9 mouse cellular contexts compared by ENCODE assay signal in the genomic region with DNA sequence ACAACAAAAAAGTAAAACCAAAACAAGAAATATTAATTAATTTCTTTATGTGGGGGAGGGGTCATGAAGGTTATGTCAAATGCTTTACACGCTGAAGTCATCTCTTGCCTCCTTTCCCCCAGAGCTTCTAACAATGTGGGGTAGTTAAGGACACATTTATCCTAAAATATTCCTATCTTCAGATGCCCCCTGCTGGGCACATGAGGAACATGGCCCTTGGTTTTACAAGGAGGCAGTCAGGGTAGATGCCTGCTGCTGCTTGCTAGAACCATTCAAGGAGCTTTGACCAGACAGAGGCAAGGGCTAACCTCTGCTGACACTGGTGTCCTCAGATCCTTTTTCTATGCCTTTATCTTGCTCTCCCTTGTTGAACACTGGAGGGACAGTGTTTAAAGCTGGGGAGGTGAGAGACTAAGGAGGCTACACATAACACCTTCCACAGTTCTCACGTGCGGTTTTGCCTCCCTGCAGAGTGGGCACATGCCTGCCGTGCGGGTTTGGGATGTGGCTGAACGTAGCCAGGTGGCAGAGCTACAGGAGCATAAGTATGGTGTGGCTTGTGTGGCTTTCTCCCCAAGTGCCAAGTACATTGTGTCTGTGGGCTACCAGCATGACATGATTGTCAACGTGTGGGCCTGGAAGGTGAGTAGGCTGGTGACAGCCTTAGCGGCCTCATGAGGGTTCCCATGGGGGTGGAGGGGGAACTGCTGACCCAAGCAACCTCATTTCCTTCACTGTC. TPM values are rescaled to one million over a fixed set of nuclear protein-coding genes. Genes with fewer than 3 reads are reported as not detected.
DNase-seq lines count a peak whose midpoint lies in the region; ATAC-seq and TF ChIP-seq lines count a peak whose summit lies in the region.
"Had no signal": no experiment of that assay in that cellular context is flagged by ENCODE, and none has a peak within 500 bp of the region (broad histone marks: within the 10 kb centered on the region; RNA-seq: fewer than 3 reads in every experiment).

No protein-coding gene starts in this region.

- no peaks in the 10 kb centered on the region for H3K27me3 ChIP-seq in embryonic facial prominence, embryonic 14.5 days (replicated peaks; ENCODE audit: control insufficient read depth, insufficient read depth, low read length)
- no peaks in the 10 kb centered on the region for H3K27me3 ChIP-seq in midbrain, embryonic 14.5 days (ENCODE audit: control insufficient read depth, insufficient read depth, low read length)
- H3K27me3 ChIP-seq: neural tube, embryonic 12.5 days had no signal

- no peak overlapping the region for H3K4me2 ChIP-seq in embryonic facial prominence, embryonic 14.5 days (ENCODE audit: low read depth, low read length)
- H3K4me2 ChIP-seq in midbrain, embryonic 14.5 days (ENCODE audit: low read length), result no peak overlapping the region
- H3K4me2 ChIP-seq: neural tube, embryonic 12.5 days had no signal

- no peak overlapping the region for H3K4me3 ChIP-seq in bone marrow, adult 2 months (replicated peaks; ENCODE audit: control insufficient read depth, low read depth, low read length)
- no peak overlapping the region for H3K4me3 ChIP-seq in embryonic facial prominence, embryonic 14.5 days (ENCODE audit: low read depth, low read length)
- no peak overlapping the region for H3K4me3 ChIP-seq in midbrain, embryonic 14.5 days (replicated peaks; ENCODE audit: low read depth, low read length)
- H3K4me3 ChIP-seq: neural tube, embryonic 12.5 days had no signal

- peaks cover 33% of the 10 kb centered on the region for H3K36me3 ChIP-seq in embryonic facial prominence, embryonic 14.5 days (ENCODE audit: control insufficient read depth, insufficient read depth, low read length)
- H3K36me3 ChIP-seq in midbrain, embryonic 14.5 days (ENCODE audit: control insufficient read depth, insufficient read depth, low read length), result peaks cover 27% of the 10 kb centered on the region

- no peaks in the 10 kb centered on the region; the same call in 1 of the 2 replicates for H3K4me1 ChIP-seq in bone marrow, adult 2 months (ENCODE audit: control insufficient read depth, insufficient read depth, low read length)
- H3K4me1 ChIP-seq in embryonic facial prominence, embryonic 14.5 days (ENCODE audit: control insufficient read depth, insufficient read depth, low read length), result no peaks in the 10 kb centered on the region
- H3K4me1 ChIP-seq in midbrain, embryonic 14.5 days (ENCODE audit: control insufficient read depth, insufficient read depth, low read length), result no peaks in the 10 kb centered on the region
- H3K4me1 ChIP-seq: neural tube, embryonic 12.5 days had no signal

- 0 out of 2 replicates have a peak, but pooled peaks have one; percentile 22 for ATAC-seq in embryonic facial prominence, embryonic 14.5 days (ENCODE audit: low read depth)
- ATAC-seq in midbrain, embryonic 14.5 days (ENCODE audit: low FRiP score, low TSS enrichment), result no peak

- DNase-seq in urinary bladder, adult 18-20 months (ENCODE audit: low spot score in 2 of 2), result peak; percentile 23 to 39
- no peak for DNase-seq in urinary bladder, adult 2 months (ENCODE audit: low spot score)
- peak; percentile 83 for DNase-seq in embryonic facial prominence, embryonic 14.5 days (ENCODE audit: low spot score)
- peak; percentile 71 for DNase-seq in heart, postnatal 4 days
- peak; percentile 67 to 72 for DNase-seq in left cerebral cortex, adult 18-20 months (ENCODE audit: low spot score in 2 of 2)
- peak; percentile 84 for DNase-seq in midbrain, embryonic 14.5 days
- peak; percentile 33 to 36 for DNase-seq in thymus, postnatal 36 days

- no peaks in the 10 kb centered on the region for H3K9me3 ChIP-seq in embryonic facial prominence, embryonic 14.5 days (ENCODE audit: control insufficient read depth, low read length)
- no peaks in the 10 kb centered on the region for H3K9me3 ChIP-seq in midbrain, embryonic 14.5 days (ENCODE audit: control insufficient read depth, low read length)
- H3K9me3 ChIP-seq: neural tube, embryonic 12.5 days had no signal

- no peak for TF ChIP-seq POLR2A in bone marrow, adult 2 months (IDR thresholded peaks at IDR 0.05; ENCODE audit: borderline replicate concordance, control insufficient read depth, low read depth, low read length)

- TF ChIP-seq CTCF in bone marrow, adult 2 months (IDR thresholded peaks at IDR 0.05; ENCODE audit: control insufficient read depth, insufficient read depth, low read length), result peak; percentile 44

- no peak overlapping the region for H3K9ac ChIP-seq in embryonic facial prominence, embryonic 14.5 days (ENCODE audit: low read depth, low read length)
- no peak overlapping the region for H3K9ac ChIP-seq in midbrain, embryonic 14.5 days (replicated peaks; ENCODE audit: low read length)
- H3K9ac ChIP-seq: neural tube, embryonic 12.5 days had no signal

- no peak overlapping the region for H3K27ac ChIP-seq in bone marrow, adult 2 months (ENCODE audit: control insufficient read depth, insufficient read depth, low read depth, low read length, poor library complexity)
- no peak overlapping the region for H3K27ac ChIP-seq in embryonic facial prominence, embryonic 14.5 days (replicated peaks; ENCODE audit: low read depth, low read length)
- H3K27ac ChIP-seq in midbrain, embryonic 14.5 days (replicated peaks; ENCODE audit: low read depth, low read length), result no peak overlapping the region
- H3K27ac ChIP-seq: neural tube, embryonic 12.5 days had no signal

- 80% methylated on average over 8 of the region's 8 CpGs for WGBS in bone marrow, adult 2 months
- WGBS in embryonic facial prominence, embryonic 14.5 days, result 77% methylated on average over 8 of the region's 8 CpGs
- 86% methylated on average over 8 of the region's 8 CpGs for WGBS in midbrain, embryonic 14.5 days

RNA-seq across cellular contexts. Expression of a gene that starts 15.7 kb away (rescaled TPM):
- polyA plus RNA-seq in urinary bladder, adult 2 months (2012; rRNA removed), result 5.5 and 6.2 TPM in 2 replicates
- polyA plus RNA-seq in bone marrow, adult 2 months (2011; ENCODE audit: insufficient read depth, insufficient read length, low replicate concordance, missing spikeins), result 4.7 and 13.0 TPM in 2 replicates
- 14.4 and 19.2 TPM in 2 replicates for polyA plus RNA-seq in embryonic facial prominence, embryonic 14.5 days (2014; fragmentation: Nextera tagmentation; extraction: Ambion mirVana)
- total RNA-seq in heart, postnatal 4 days (2021), result 10 to 100 TPM; 12.2 to 13.6 TPM
- 1 to 10 TPM; 4.2 to 5.1 TPM for total RNA-seq in left cerebral cortex, adult 18-20 months (2021)
- 16.7 and 18.7 TPM in 2 replicates for polyA plus RNA-seq in midbrain, embryonic 14.5 days (2014; fragmentation: Nextera tagmentation; extraction: Ambion mirVana)

RNA-seq across cellular contexts. Expression of a gene that starts 15.7 kb away (rescaled TPM):
- 3.6 and 3.9 TPM in 2 replicates for polyA plus RNA-seq in urinary bladder, adult 2 months (2012; rRNA removed)
- 0.70 and 1.5 TPM in 2 replicates for polyA plus RNA-seq in bone marrow, adult 2 months (2011; ENCODE audit: insufficient read depth, insufficient read length, low replicate concordance, missing spikeins)
- polyA plus RNA-seq in embryonic facial prominence, embryonic 14.5 days (2014; fragmentation: Nextera tagmentation; extraction: Ambion mirVana), result 2.5 and 2.9 TPM in 2 replicates
- total RNA-seq in heart, postnatal 4 days (2021), result 1 to 10 TPM in 1 of 2 experiments, under 1 TPM in 1; 0.43 to 1.6 TPM
- 1 to 10 TPM in 1 of 2 experiments, not detected in 1; 1.3 TPM for total RNA-seq in left cerebral cortex, adult 18-20 months (2021)
- polyA plus RNA-seq in midbrain, embryonic 14.5 days (2014; fragmentation: Nextera tagmentation; extraction: Ambion mirVana), result 4.0 and 5.2 TPM in 2 replicates

RNA-seq across cellular contexts. Expression of a gene that starts 21.6 kb away (rescaled TPM):
- 4.5 and 4.6 TPM in 2 replicates for polyA plus RNA-seq in urinary bladder, adult 2 months (2012; rRNA removed)
- polyA plus RNA-seq in bone marrow, adult 2 months (2011; ENCODE audit: insufficient read depth, insufficient read length, low replicate concordance, missing spikeins), result 0.61 and 3.3 TPM in 2 replicates
- 1.8 and 2.1 TPM in 2 replicates for polyA plus RNA-seq in embryonic facial prominence, embryonic 14.5 days (2014; fragmentation: Nextera tagmentation; extraction: Ambion mirVana)
- total RNA-seq in heart, postnatal 4 days (2021), result 1 to 10 TPM; 1.9 to 4.0 TPM
- 1 to 10 TPM; 3.2 to 3.3 TPM for total RNA-seq in left cerebral cortex, adult 18-20 months (2021)
- polyA plus RNA-seq in midbrain, embryonic 14.5 days (2014; fragmentation: Nextera tagmentation; extraction: Ambion mirVana), result 2.6 and 4.0 TPM in 2 replicates

RNA-seq across cellular contexts. Expression of a gene that starts 39.1 kb away (rescaled TPM):
- 15.9 and 19.5 TPM in 2 replicates for polyA plus RNA-seq in urinary bladder, adult 2 months (2012; rRNA removed)
- 2.1 and 6.6 TPM in 2 replicates for polyA plus RNA-seq in bone marrow, adult 2 months (2011; ENCODE audit: insufficient read depth, insufficient read length, low replicate concordance, missing spikeins)
- 4.0 and 4.7 TPM in 2 replicates for polyA plus RNA-seq in embryonic facial prominence, embryonic 14.5 days (2014; fragmentation: Nextera tagmentation; extraction: Ambion mirVana)
- 10 to 100 TPM; 12.6 to 13.6 TPM for total RNA-seq in heart, postnatal 4 days (2021)
- total RNA-seq in left cerebral cortex, adult 18-20 months (2021), result 10 to 100 TPM; 44.9 to 45.1 TPM
- polyA plus RNA-seq in midbrain, embryonic 14.5 days (2014; fragmentation: Nextera tagmentation; extraction: Ambion mirVana), result 7.2 and 8.1 TPM in 2 replicates
